Mouse (Mus musculus): ENCODE results near the gene Tnni3k. TPM values are rescaled to one million over a fixed set of nuclear protein-coding genes. Genes with fewer than 3 reads are reported as not detected.

Tnni3k gene
- total RNA-seq (2021) = not detected
- long read RNA-seq, experiment 1 = 0 reads
- long read RNA-seq, experiment 2 = 0 reads

DNA sequence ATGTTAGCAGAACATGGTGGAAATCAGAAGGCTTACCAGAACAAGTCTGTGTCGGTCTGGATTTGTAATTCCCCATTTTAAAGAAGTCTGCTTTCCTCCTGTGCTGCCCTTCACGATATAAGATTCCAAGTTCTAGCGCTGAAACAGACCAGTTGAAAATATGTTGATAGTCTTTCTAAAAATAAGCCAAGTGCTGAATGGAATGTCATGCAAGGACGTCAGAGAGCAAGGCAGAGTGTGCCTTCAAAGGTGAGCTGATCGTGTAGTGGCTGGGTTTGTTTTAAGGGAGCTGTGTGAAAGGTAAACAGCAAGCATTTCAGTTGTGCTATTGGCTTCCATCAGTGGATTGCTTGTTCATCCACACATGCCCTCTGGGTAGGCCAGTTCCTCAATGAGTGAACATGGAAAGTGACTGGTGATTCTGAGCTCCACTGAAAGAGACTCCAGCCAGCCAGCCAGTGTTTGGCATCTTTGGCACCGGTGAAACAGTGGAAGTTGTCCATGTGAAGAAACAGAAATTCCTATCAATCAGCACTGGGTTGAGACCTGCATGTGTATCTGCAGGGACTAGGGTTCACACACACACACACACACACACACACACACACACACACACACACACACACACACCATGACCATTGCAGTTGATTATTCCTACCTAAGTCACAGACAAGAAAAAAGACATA is at the start of gene Tnni3k:
TSS of gene Tnni3k (minus strand) at position 177 of the 686 bp plus-strand sequence.
- intact Hi-C loops (cut with DNase I) = no loop called here
- DNase-seq = no peak

DNA sequence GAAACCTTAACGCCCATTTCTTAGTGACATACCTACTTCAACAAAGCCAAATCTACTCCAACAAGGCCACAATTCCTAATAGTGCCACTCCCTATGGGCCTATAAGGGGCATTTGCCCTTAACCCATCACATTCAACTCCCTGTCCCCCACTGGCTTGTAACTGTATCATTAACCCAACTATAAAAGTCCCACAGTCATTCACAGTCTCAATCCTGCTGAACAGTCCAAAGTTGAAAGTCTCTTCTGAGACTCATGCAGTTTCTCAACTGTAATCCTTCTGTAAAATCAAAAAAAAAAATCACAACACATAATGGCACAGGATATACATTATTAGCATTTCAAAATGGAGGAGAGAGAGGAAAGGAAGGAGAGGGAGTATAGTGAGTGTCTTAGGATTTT is 44.1 kb upstream of the Tnni3k start:
- no peak for DNase-seq
- intact Hi-C loops (cut with DNase I) = no loop called here

DNA sequence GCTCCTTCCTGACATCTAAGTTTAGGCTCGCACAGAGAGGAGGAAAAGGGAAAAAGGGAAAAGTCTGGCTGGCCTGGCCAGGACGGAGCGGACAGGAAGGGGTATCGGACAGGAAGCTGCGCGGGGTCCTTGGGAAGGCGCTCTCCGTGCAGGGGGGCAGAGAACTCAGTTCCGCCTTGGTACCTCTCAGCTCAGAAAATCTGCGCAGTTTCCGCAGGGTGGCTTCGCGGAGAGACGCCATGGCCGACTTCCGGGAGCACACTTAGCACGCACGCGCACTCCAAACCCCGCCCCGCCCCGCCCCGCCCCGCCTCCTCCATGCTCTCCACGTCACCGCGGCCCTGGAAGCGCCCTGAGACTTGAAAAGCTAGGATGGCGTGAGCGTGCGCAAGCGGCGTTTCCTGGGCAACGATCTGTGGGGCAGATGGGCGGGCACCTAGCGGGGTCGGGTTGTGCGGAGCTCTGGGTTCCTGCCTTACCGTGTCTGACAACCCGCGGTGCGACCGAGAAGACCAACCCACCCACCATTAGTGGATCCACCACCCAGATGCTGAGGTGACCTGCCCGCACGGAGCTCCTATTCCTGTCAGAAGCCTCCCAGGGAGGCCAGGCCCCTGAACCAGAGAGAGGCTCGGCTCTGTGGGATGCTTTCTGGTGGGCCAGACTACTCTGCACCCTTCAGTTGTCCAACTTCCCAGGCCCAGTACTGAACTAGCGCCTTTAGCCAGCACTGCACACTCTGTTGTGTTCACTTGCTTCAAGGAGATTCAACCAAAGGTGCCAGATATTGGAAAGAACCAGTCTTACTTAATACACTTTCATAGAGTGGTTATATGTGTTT is 38.1 kb upstream of the Tnni3k start, which contains the start of the genes Fpgt and Lrriq3:
TSS of gene Fpgt (minus strand) at position 288 of the 841 bp plus-strand sequence.
TSS of gene Lrriq3 (plus strand) at position 319 of the 841 bp plus-strand sequence.
- intact Hi-C loops (cut with DNase I) = no loop called here
- DNase-seq = peak; percentile 81 to 86

DNA sequence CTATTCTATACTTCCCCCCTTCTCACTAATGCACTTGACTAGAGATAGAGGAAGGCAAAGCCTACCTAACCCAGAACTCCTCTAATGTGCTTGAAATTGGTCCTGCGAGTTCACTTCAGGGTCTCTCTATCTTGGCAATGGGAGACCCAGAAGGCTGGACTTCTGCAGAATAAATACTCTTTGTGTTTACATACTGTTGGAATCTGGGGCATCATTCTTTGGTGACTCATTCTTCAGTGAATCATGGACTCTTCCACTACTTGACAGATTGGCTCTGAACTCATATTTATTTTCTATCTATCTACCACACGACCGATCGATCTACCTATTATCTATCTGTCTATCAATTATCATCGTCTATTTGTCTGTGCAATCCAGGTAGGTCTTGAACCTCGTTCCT is 36.9 kb upstream of the Tnni3k start:
- DNase-seq = no peak
- intact Hi-C loops (cut with DNase I) = no loop called here

DNA sequence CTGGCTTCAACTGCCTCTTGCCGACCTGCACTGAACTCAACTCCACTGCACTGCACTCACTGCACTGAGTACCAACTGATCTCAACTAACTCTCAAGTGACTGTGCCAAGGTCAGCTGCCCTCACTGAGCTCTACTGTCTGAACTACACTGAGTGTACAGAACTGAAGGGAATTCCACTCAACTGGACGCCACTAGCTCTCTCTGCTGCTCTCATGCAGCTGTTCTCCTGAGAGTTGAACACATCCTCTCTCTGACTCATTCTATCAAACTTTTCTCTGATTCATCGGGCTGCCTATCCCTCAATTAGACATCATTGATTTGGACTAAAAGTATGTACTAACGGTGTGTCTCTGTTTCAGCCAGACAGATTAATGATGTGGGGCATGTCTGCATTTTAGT is 22.7 kb upstream of the Tnni3k start:
- intact Hi-C loops (cut with DNase I) = no loop called here
- no peak for DNase-seq

DNA sequence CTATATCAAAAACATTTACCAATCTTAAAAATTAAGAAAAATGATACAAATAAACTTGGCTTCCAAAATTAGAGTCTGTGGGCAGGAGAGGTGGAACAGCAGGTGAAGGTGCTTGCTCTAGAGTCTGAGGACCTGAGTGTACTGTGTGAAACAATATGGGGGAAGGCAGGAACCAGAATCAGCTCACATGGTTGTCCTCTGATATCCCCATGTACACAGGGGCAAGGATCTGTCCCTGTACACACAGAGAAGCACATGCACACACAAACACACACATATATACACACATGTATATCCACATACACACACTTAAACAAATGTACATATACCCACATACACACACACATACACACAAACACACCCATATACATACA is 4.2 kb upstream of the Tnni3k start:
- intact Hi-C loops (cut with DNase I) = no loop called here
- DNase-seq = no peak

DNA sequence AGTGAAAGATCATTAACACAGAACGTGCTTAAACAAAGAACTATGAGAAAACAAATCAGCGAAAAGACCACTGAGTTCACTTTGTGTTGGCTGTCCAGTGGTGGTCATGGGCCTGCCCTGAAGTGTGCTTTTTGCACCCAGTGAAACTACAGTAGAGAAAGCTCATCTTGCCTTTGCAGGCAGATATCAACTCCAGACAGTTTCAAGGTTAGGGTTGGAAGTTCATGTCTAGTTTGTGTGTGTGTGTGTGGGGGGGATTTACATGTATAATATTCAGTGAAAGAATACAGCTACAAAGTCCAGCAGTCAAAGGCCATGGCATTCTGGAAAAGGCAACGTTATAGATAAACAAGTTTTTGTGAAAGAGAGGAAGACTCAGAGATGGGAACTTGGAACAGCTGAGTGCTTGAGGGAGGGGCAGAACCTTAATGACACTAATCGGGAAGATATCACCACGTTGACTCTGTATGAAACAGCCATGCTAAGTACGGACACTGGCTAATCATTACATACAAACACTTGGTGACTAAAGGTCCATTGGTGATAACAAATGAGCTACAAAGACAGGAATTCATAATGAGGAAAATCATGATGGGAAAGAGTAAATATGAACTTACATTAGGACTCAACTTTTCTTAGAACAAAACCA is 3.7 kb upstream of the Tnni3k start:
- intact Hi-C loops (cut with DNase I) = no loop called here
- no peak for DNase-seq

DNA sequence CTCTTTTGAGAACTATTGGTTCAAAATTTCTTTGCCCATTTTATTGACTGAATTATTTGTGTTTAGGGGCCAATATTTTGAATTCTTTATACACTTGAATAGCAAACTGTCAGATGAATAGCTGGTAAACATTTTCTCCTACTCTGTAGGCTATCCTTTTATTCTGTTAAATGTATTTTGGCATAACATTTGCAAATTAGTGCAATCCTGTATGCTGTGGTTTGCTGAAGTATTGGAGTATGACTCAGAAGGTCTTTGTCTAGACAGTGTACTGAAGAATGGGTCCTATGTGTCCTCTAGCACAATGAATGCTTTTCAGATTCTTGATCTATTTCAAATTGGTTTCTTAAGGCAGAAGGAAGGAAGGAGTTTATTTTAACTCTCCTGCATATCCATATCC is 2.4 kb upstream of the Tnni3k start:
- intact Hi-C loops (cut with DNase I) = no loop called here
- DNase-seq = no peak

DNA sequence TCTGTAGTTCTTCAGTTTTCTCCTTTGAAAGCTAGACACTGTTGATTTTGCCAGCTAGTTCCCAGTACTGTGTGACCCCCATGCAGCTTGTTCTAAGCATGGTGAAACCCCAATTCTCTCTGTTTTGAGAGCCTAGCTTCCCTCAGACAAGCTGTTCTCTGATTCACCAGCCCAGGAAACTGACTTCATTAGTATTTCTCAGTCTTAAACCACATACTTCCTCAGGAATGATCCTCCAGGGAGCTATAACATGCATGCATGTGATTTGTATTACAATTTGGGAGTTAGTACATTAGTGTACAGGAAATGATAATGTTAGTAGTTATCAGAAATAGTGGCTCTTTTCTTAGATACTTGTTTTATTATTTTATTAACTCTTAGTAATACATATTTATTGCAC is 1.4 kb upstream of the Tnni3k start:
- intact Hi-C loops (cut with DNase I) = no loop called here
- no peak for DNase-seq

DNA sequence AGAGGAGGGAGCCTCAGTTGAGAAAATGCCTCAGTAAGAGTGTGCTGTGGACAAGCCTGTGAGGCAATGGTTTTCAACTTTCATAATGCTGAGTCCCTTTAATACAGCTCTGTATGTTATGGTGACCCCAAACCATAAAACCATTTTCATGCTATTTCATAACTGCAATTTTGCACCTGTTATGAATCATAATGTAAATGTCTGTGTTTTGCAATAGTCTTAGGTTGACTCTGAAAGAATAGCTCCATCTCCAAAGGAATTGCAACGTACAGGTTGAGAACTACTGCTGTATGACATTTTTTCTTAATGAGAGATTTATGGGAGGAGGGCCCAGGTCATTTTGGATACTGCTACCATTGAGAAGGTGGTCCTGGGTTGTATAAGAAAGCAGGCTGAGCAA is 2.0 kb downstream of the Tnni3k start:
- no peak for DNase-seq
- intact Hi-C loops (cut with DNase I) = no loop called here

DNA sequence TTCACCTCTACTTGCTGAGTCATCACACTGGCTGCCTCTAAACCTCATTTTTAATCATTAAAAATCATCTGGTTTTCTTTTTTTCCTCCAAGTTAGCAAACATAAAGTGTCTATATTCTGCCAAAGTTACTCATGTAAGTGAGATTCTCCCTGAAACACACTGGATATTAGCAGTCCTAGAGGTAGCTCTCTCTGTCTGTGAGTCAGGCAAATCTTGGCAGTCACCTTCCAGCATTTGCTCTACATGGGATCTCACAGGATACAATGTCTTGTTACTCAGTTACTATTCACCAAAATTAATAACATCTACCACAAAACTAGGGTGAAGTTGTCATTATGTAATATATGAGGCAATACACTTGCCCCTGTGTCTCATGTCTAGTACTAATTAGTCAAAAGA is 3.2 kb downstream of the Tnni3k start:
- no peak for DNase-seq
- intact Hi-C loops (cut with DNase I) = no loop called here

DNA sequence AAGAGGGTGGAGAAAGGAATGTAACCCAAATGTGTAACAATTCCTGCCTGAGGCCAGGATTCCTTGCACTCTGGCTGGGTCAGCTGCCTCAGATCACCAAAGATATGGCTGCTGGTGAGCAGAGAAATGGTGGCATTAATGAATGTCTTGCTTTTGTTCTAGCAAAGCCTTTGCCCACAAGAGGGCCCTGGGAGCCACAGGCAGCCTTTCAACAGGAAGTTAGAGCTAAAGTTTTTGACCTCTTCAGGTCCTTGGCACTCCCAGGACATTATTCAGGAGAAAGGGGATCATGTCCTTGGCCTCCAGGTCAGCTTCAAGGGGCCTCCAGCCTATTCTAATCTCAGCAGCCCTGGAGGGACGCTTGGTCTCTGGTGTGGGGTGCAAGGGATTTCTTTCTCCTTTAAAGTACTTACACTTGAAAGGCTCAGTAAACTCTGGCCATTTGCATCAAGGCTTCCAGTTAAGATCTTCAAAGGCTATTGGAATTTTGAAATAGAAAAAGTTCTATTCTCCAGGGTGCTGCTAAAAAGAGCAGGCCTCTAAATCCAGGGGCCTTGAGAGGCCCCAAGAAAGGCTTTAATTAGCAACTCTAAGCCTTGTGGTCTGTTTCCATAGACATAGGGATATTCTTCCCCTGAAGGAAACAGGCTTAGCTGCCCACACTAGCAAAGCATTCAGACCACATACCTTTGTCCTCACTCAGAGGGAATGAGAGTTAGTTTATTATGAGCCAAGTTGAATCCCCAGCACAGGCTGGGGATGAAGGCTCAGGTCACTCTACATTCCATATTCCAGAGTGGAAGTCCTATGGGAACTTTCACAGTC is 16.0 kb downstream of the Tnni3k start:
- intact Hi-C loops (cut with DNase I) = no loop called here
- no peak for DNase-seq

DNA sequence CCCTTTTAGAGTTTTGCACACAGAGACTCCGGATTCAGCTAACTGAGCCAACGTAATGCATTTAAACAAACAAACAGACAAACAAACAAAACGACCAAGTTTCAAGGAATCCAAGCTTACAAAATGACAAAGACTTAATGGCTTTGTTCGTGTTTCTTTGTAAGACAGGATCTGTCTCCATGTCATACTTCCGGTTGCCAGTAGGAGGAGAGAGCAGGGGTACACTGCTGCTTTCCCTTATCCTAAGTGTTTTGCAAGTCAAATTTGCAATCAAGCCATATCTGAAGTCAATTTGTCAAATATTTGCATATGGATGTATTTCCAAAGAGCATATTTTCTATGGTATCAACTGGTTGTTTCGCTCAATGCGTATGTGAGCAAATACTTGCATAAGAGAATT is 20.9 kb downstream of the Tnni3k start:
- DNase-seq = no peak
- intact Hi-C loops (cut with DNase I) = no loop called here

DNA sequence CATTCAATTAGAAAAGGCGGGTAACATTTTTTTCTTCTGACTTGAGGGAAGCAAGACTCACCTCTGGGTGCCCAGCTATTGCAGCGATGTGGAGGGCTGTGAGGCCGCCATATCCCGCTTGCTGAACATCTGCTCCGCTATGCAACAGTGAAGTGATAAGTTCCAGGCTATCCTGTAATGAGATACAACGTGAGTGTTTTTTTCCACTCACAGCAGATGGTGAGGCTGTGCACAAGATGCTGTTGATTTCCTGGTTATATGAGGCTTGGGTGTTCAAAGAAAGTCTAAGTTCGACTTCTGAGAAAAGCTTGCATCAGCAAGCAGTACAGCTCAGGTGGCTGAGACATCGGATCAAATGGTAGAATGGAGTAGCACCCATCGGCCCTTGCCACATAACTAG is 25.0 kb downstream of the Tnni3k start:
- intact Hi-C loops (cut with DNase I) = no loop called here
- DNase-seq = no peak

DNA sequence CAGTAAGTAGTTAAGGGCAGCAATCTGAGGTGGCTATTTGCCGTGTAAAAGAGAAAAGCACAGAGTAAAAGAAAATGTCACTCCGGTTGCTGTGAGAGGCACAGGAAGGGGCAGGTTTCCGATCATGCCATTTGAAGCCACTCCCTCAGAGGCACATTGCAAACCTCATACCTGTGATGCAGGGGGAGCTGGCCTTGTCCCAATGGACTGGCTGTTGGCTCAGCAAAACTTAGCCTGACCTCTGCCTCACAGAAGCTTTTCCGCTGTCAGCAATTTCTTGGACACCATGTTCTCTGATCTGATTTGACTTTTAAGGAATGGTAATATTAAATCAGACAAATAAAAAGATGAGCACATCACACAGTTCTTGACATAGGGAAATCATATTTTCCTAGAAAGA is 52.4 kb downstream of the Tnni3k start:
- intact Hi-C loops (cut with DNase I) = no loop called here
- DNase-seq = no peak

DNA sequence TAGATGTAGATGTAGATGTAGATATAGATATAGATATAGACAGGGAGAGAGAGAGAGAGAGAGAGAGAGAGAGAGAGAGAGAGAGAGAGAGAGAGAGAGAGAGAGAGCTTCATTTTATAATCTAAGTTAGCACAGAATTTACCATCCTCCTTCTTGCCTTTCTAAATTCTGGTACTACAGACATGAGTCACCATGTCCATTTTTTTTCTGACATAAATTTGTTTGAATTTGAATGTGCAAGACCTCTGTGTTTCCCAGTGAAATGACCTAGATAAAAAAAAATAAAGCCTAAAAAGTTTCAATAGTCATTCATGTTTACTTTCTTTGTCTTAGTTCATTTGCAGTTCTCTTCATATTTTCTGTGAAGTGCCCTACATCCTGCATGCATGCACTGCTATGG is 54.2 kb downstream of the Tnni3k start:
- no peak for DNase-seq
- intact Hi-C loops (cut with DNase I) = no loop called here

DNA sequence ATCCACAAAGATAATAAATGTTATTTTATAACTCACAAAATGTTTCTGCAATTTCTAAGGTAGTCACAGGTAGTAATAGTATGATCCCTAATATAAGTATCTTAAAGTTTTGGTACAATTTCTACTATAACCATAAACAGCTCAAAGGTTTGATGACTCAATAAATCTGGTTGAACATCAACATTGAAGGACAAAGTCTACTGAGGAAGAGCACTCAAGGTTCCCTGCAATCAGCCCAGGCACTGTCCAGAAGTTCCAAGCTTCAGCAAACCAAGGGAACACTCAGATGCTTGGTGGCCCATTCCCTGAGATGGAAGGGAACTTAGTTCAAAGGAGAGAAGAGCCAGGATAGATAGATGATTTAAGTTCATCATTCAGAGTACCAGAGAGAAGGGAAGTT is 62.5 kb downstream of the Tnni3k start:
- intact Hi-C loops (cut with DNase I) = no loop called here

DNA sequence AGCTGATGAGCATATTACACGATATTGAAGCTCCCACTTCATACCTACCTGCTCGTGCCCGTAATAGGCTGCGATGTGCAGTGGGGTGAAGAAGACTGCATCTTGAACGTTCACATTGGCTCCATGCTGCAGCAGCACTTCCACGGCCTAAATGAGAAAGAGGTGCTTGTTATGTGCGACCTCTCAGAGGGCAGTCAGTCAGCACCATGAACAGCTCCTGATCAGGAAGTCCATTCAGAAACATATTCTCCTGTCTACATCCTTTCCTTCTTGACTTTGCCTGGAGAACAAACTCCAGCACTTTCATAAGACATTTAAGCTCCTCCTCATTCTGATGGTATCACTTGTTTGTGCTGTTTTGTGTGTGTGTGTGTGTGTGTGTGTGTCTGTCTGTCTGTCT is 76.1 kb downstream of the Tnni3k start:
- DNase-seq = no peak
- intact Hi-C loops (cut with DNase I) = no loop called here

More for the DNA sequence above, 62.5 kb downstream of the Tnni3k start:
- no peak for DNase-seq

DNA sequence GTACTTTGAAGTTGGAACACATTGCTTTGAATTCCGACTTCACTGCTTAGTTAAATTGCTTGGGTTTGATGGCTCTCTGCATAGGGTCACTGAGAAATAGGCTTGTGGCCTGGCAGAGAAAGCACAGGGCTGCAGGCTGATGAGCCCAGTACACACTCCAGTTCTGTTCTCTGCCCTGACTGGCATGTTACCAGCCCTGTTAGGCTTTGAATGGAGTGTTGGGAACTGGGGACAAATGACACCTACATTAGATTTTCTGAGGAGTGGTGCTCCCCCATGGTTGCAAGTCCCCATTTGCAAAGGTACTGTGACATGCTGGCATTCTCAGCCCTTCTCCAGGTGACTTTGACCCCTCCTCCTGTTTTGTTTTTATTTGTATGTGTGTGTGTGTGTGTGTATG is 83.6 kb downstream of the Tnni3k start:
- no peak for DNase-seq

DNA sequence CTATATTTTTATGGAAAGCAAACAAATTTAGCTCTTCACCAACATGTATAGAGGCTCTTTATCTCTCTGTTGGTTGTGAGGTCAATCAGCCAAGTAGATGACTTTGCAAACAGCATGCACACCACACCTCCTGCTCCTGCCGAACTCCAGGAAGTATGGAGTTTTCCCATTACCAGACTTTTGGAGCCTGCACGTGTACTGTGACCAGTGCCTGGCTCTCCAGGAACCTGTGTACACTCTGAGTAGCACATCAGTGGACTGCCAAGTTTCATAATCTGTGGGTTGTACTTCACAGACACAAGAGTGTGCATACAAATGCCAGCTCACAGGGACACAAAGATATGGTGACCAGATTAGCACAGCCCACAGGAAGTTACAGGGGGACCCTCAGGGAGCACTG is 84.2 kb downstream of the Tnni3k start:
- no peak for DNase-seq
- intact Hi-C loops (cut with DNase I) = no loop called here

More for the DNA sequence above, 83.6 kb downstream of the Tnni3k start:
- intact Hi-C loops (cut with DNase I) = no loop called here

DNA sequence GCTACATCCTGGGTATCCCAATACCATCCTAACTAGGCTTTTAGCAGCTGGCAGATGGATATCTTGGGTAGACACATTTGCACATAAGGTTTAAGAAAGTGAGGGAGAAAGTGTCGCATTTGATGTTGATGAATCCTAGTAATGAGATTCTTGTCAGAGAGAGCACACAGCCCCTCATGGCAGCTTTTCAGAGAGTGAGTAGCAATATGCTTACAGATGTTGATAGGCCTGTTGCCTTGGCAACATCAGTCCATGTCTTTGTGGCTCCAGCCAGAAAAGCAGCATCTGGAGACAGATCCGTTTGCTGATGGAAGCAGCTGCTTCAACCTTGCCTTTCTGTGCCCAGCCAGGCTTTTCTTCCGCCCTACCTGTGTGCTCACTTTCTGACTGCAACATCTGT is 93.9 kb downstream of the Tnni3k start:
- intact Hi-C loops (cut with DNase I) = no loop called here
- no peak for DNase-seq
